Mouse (Mus musculus): Measurements from ENCODE around the gene Nsun3. TPM values are rescaled to one million over a fixed set of nuclear protein-coding genes. Genes with fewer than 3 reads are reported as not detected.
A peak's percentile ranks its signal among the peaks of the same experiment; 100 is the strongest.

Nsun3 gene
- 10 to 100 TPM in 1 of 2 experiments, 1 to 10 TPM in 1; 9.1 to 12.4 TPM for total RNA-seq (2021)
- long read RNA-seq, experiment 1, partial matches to known transcripts = 0 of 4 reads
- long read RNA-seq, experiment 1, other reads (novel, unspliced or antisense) = 0 of 4 reads
- long read RNA-seq, experiment 2, partial matches to known transcripts = 1 of 2 reads
- long read RNA-seq, experiment 2, other reads (novel, unspliced or antisense) = 1 of 2 reads

DNA sequence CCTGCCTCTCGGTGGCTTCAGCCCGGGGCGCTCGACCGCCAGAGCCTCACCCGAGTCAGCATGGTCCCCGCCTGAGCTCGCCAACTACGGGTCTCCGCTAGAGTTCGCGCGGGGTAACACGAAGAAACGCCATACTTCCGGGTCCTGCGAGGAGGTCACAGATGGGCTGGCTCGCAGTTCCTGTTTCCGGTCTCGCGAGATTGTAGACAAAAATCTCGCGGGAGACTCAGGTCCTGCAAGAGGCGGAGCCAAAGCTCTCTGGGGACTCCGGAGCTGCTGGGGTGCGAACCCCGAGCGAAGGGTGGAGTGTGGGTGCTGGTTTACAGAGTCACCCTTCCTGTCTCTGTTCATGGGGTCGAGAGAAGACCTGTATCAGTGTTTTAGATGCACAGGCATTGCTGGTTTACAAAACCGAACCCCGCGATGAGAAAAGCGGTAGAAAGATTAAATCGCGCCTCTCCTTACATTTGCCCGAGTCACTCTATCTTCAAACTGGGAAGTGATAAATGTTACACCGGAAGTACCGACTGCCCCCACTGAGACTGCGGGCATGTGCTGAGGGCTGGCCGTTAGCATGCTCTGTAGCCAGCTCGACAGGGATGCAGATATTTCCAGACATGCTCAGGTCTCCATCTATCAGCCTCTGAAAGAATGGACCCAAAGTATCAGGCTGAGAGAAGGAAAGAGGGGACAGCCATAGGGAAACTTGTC, at the start of gene Nsun3:
TSS of gene Nsun3 (minus strand) at position 198 of the 711 bp plus-strand sequence.
- DNase-seq (ENCODE audit: low spot score in 2 of 2) = peak; percentile 63 to 91

DNA sequence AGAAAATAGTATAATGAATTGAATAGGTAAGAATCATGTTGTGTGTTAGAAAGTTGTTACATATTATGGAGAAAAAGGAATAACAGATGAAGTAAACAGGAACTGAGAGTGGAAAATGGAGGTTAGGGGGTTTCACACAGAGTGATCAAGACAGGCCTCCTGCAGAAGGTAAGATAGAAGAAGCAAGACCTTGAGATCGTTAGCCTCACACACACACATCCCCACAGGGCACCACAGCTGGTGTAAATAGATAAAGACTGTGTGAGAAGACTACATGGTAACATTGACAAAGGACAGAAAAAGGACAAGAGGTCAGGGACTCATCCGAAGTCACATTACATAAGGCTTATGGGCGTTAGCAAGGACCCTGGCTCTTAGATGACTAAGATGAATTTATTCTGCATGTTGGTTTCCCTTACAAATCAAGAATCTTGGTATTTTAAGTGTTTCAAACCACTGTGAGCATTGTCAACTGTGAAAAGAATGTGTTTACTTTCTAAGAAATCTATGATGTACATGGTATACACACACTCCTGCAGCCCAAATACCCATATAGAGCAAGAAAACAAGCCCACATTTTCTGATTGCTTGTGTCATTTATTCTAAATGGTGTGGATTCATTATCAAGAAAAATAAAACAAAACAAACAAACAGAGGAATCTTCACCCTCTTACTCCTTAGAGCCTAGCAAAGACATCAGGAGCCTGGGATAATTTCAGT, 47.6 kb upstream of the Nsun3 start:
- no peak for DNase-seq (ENCODE audit: low spot score in 2 of 2)

DNA sequence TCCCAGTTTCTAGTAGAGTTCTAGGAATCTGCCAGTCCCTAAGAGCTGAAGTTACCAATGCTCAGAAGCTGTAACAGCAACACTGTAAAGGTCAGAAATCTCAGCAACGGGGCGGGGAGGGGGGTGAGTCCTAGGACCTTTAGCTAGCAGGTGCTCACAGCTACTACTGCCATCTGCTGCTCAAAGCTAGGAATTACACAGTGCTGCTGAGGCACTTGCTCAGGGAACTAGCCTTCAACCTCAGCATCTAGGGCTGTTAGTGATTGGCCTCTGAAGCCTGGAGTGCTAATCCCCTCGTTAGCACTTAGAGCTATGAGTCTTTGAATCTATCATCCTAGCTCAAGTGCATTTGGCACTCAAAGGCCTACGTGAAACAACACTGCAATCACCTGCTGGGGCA, 45.9 kb upstream of the Nsun3 start:
- peak in 1 of 2 experiments; percentile 16 for DNase-seq (ENCODE audit: low spot score in 2 of 2)

DNA sequence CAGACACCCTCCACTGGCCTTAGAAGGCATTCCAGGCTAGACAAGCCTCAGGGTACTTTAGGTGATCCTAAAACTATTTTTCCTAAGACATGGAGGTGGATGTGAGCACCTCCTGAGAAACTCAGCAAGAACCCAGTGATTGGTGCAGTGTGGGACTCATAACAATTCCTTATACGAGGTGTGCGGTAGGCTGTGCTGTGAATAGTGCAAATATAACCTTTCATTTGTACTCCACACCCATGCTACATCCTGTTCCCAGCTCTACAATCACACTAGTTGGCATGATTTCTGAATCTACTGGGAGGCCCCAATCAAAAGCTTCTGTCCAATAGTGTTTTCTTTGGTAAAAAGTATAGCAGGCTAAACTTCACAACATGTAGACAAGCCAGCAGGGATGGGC, 45.4 kb upstream of the Nsun3 start:
- no peak for DNase-seq (ENCODE audit: low spot score in 2 of 2)

DNA sequence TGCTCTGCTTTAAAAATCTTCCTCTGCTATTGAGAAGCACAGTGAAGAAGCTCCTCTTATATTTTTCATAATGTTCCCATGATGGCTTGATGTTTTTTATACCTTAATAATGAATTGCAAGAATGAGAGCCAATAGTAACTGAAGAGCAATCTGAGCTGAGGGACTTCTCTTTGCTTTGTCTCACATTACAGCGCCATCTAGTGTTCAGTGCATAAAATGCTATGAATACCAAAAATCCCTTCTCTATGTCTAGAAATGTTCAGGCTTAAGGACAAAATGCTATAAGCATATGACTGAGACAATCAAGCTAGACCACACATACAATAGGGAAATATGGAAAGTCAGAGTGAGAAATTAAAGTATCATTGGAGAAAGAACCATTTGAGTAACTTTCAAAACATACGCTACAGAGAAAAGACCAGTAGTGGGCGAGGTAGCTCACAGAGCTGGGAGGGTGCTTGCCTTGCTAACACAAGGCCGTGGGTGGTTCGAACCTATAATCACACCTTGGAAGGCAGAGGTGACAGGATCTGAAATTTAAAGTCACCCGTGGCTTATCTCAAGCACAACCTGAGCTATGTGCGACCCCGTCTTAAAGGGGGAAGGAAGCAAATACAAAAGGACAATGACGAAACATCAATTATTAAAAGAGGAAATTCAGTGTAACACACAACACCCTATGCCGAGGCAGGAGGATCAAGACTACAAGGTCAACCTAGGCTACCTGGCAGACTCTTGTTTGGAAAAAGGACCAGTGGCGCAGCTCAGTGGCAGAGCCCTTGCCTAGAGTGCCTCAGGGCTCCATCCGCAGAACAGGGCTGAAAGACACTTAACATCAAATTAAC, 39.8 kb upstream of the Nsun3 start:
- no peak for DNase-seq (ENCODE audit: low spot score in 2 of 2)

DNA sequence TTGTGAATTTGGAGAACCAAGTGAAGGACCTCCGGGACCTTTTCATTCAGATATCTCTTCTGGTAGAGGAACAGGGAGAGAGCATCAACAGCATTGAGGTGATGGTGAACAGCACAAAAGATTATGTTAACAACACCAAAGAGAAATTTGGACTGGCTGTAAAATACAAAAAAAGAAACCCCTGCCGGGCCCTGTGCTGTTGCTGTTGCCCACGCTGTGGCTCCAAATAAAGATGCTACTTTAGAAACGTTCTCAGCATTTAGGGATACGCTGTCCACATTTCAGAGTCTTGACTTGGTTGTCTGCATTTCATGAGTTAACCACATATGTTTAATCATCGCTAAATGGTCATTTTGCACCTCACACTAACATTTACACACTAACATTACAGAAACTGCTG, 35.9 kb upstream of the Nsun3 start:
- no peak for DNase-seq (ENCODE audit: low spot score in 2 of 2)

DNA sequence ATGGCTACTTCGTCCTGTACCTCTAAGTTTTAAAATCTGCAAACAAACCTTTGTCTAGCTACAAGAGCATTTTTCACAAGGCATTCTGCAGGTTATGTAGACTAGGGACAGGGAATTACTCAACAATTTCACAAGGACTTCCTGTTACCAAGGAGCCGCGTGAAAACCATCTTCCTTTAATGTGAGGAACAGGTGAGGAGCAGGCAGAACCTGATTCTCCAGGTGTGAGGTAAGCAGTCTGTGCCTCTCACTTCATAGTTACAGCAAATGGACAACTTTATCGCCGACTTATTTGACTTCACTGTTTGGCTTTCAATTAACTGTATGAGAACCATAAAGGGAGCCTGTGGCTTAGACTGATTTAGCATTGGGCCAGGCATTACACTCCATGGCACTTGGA, 27.9 kb upstream of the Nsun3 start, which contains the start of gene Stx19:
TSS of gene Stx19 (plus strand) at position 186 of the 400 bp plus-strand sequence.
- no peak for DNase-seq (ENCODE audit: low spot score in 2 of 2)

DNA sequence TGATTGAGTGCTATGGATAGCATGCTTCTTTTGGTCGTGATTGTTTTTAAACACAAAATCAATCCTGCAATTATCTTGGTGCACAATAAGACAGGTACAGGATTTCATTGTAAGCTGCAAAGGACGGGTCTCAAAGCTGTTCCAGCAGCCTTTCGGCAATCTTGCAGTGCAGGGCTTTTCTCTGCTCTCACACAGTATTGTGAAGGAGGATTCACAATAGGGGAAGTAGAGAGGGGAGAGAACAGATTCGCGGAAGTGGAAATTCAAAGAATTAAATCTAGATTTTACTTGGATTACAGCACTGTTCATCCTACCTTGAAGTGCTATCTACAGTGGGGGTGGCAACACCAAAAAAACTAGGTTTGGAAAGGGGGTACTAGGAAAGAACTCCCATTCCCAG, 27.2 kb upstream of the Nsun3 start:
- DNase-seq (ENCODE audit: low spot score in 2 of 2) = no peak

DNA sequence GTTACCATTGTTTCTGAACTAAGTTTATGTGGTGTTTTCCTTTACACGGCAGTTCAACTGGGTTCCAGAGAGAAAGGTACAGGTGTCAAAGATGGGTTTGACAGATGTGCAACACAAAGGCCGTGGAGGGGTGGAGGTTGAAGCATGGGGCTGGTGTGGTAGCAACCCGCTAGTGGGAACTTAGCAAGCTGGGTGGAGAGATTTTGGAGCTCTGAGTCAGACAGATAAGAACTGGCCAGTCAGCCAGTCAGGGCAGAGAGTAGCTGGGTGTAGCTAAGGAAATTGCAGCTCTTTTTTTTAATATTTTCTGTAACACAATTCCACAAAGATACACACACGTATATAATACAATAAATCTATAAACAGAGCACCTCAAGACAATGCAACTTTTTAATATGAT, 24.2 kb upstream of the Nsun3 start:
- DNase-seq (ENCODE audit: low spot score in 2 of 2) = no peak

DNA sequence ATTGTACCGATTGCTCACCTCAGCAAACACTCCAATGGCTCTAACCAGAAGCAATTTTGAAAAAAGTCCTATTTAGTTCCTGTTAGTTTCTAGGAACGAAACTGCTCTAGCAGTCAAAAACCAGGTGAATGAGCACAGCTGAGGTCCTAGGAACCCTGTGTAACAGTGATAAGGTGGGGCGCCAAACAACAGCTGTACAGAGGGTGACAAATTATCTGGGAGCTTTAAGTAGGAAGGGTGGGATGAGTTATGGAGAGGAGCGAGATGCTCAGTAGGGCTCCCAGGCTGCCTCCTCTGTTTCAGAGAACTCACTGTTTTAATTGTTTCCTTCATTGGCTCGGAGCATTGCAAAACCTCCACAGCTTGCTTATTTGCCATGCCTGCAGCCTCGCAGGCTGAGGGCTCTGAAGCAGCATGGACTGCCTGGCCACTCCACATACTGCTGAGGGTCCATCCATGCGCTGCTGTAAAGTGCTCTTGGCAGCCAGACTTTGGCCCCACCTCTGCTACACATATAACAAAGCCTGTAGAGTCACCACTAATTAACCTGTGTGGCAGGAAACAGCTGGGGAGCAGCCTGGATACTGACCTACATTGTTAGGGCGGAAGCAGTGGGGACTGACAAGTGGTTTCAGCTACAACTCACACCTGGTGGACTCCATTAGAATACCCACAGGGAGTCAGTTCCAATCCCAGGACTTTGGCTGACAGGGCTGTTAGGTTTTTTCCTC, 20.8 kb upstream of the Nsun3 start:
- DNase-seq (ENCODE audit: low spot score in 2 of 2) = no peak

DNA sequence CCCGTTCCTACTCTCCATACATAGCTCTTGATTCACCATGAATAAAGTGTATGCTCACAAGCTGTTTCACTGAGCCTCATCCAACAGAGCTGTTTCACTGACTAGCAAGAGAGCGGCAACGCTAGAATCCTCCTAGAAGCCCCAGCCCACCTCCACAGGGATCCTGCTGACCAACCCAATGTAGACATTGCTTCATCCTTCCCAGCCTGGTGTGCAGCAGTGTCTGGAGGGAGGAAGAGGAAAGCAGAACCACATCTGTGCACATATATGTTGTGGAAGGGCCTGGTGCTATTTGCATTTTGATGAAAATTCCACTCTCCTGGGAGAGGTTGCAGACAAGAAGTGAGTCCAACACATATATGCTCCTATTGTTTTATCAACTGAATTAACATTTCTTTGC, 18.0 kb upstream of the Nsun3 start:
- no peak for DNase-seq (ENCODE audit: low spot score in 2 of 2)

DNA sequence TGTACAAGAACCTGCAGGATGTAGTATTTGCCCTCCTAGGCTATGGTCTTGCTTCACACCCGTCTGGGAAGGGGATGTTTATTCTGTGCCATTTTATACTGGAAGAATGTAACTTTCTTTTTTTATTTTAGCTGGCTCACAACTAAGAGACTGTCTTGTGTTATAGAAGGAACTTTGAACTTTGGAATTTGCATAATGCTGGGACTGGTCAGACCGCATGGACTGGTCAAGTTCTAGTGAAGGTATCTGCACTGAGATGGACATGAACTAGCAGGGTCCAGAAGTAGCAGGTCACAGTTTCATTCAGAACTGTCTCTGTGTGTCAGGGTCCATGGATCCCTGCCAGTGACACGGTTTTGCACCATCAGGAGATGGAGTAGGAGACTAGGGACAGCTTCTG, 13.2 kb upstream of the Nsun3 start:
- no peak for DNase-seq (ENCODE audit: low spot score in 2 of 2)

DNA sequence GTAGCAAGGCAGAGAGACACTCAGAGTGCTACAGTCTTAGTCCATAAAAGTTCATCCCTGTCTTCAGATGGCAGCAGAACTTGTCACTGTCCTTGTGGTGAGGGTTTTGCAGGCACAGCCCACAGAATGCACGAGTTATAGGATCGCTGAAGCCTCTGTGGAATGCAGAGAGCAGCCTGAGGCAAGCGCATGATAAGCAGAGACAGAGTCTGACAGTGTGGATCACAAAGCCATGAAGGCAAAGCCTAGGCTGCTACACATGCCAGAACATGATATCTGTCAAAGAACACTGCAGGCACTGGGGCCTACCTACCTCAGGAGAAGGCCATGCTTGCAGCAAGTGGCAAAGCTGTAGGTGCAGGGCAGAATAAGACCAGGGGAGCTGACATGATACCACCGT, 12.8 kb upstream of the Nsun3 start:
- no peak for DNase-seq (ENCODE audit: low spot score in 2 of 2)

DNA sequence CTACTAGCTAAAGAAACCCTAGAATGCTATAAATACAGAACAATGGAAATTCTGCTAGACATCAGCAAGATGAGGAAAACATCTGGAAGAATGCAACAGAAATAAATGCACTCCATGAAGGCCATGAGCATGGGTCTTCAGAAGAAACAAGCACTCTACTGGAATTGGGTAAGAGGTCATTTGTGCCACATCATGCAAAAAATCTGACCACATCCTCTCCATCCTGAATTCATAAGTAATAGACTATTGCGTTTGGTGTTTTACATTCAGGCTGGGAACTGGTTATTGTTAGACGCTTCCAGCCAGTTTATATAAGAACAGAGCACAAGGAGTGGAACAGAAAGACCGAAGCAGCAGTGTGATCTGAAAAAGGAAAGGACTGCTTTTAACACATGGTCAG, 12.2 kb upstream of the Nsun3 start:
- DNase-seq (ENCODE audit: low spot score in 2 of 2) = no peak

DNA sequence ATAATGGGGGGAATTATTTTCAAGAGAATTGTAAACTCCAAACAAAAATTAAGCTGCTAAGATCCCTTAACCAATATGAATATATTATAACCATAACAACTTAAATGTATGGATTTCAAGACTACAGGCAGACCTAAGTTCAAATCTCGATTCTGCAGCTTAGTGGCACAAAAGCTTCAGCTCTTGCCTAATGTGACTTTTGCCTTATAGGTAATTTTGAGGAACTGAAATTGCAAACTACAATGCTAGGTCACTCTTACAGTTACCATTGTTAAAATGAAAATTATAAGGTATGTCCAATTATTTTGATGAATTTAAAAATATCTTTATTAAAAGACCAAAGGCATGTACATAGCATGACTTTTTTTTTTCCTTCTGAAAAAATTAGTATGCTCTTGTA, 10.0 kb upstream of the Nsun3 start:
- DNase-seq (ENCODE audit: low spot score in 2 of 2) = no peak

DNA sequence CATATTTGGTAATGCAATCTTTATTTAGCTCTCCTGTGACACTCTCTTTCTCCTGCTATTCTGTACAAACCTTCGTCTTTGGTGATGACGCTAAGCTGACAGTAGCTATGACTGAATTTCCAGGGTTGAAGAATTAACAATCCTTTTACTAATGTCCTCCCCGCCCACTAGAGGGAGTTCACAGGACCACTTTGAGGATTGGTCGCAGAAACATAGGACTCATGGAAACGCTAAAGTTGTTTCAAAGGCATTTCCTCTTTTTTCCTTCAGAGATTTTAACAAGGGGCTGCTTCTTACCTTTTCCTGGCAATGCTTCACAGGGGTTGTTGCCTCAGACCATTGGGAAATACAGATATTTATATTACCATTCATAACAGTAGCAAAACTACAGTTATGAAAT, 4.4 kb downstream of the Nsun3 start:
- DNase-seq (ENCODE audit: low spot score in 2 of 2) = no peak

DNA sequence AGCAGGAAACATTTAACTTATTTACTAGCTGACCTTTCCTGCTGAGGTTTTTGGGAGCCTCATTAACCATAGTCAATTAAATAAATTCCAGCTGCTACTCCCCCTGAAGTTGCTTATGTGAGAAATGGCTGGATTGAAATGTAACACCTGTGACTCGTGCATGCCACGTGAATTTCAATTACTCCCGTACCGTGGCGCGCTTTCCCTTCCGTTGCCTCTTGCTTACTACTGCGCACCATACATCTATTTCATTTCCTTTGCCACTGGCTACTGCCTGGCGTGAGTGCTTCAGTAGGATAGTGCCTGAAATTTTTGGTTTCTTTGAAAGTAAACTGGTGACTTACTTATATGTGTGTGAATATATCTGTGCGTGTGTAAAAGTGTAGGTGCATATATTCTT, 8.3 kb downstream of the Nsun3 start:
- no peak for DNase-seq (ENCODE audit: low spot score in 2 of 2)

DNA sequence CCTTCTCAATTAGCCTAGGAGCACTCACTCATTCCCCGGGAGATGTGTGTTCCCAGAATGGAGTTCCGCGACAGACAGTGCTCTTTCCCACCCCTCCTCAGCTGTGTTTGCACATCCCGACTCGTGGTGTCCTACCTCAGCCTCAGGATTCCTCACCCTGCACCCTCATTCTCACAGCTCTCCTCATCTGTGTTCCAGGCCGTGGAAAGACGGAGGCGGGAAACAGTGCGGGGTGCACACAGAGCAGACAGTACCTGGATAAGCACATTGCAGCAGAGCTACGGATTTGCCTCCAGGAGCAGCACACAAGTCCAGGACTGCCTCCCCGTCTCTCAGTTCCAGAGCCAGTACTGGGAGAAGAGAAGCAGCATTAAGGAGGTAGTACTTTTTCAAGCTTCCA, 10.6 kb downstream of the Nsun3 start:
- DNase-seq (ENCODE audit: low spot score in 2 of 2) = no peak

DNA sequence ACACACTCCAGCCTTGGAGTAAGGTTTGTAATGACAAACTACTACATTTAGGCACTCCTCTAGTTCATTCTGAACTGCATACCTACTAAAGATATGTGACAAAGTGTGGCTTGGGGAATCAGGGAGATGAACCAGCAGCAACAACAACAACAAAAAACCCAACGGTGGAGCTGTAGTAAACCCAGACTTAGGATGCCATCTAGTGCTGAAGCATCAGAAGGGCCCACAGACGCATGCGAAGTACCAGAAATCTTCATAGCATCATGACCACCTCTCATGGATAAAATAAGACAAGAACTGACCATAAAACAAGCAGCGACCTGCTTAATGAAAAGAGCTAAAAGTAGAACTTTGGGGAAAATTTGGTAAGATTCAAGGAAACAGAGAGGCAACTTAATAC, 13.2 kb downstream of the Nsun3 start:
- no peak for DNase-seq (ENCODE audit: low spot score in 2 of 2)

DNA sequence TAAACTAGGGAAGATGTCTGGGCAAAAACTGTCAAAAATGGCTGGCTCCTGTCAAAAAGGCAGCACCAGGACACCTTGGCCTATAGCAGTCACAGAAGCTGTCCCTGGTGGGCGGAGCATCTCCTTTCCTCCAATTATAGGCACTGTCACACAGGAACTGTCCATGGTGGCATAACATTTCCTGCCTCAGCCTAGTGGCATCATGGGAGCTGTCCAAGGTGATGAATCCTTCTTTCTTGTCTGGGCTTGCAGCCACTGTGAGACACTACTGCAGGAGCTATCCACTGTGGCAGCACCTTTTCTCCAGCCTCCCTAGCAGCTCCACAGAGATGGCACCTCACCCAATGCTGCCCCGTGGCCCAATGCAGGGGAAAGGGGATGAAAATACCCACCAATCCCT, 28.3 kb downstream of the Nsun3 start:
- no peak for DNase-seq (ENCODE audit: low spot score in 2 of 2)

DNA sequence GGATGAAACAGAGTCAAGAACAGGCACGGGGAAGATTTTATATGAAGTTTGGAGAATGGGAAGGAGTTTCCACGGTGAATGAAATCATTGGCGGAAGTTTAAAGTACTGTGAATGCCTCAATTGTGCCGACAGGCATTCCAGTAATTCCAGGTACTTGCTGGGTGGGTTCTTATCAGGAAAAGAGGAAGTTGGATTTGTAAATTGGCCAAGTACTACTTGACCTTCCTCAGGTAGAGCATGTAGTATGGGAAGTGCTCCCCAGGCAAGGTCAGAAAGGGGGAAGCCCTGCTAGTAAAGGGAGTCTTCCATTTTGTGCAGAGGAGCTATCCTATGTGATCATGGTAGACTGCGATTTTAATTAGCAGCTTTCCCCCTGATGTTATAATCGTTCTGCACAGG, 31.3 kb downstream of the Nsun3 start:
- no peak for DNase-seq (ENCODE audit: low spot score in 2 of 2)

All from gastrocnemius, postnatal 4 days (tissue).